Mouse (Mus musculus) urinary bladder, postnatal 36 days (tissue): ENCODE results near the gene Fam214a.

Source experiments
- DNase-seq, 2 experiments: peaks; one replicate each; pipeline ENCODE4 v3.0.0; 2022; ENCODE audit warnings: low spot score in 2 of 2, mixed read lengths in 1 of 2

Fam214a gene

GRCm38 (mm10) chr9:75025689-75026088, 73.0 kb downstream of the Fam214a start:
- DNase-seq = no peak

- no peak for DNase-seq
Measured at GRCm38 (mm10) chr9:75032408-75032807, 79.7 kb downstream of the Fam214a start.

- no peak for DNase-seq
Measured at GRCm38 (mm10) chr9:75033141-75033540, 80.5 kb downstream of the Fam214a start.

GRCm38 (mm10) chr9:75034691-75035090, 82.0 kb downstream of the Fam214a start:
- no peak for DNase-seq

- no peak for DNase-seq
Measured at GRCm38 (mm10) chr9:75035944-75036343, 83.3 kb downstream of the Fam214a start.

GRCm38 (mm10) chr9:75037451-75038356, 85.0 kb downstream of the Fam214a start, which contains the start of gene Arpp19:
Gene Arpp19, plus strand, starts transcription at chr9:75037614.
- DNase-seq = peak; percentile 65 to 84

- no peak for DNase-seq
Measured at GRCm38 (mm10) chr9:75038357-75038688, 85.6 kb downstream of the Fam214a start.

GRCm38 (mm10) chr9:75040566-75040965, 87.9 kb downstream of the Fam214a start:
- no peak for DNase-seq

GRCm38 (mm10) chr9:75041840-75042525, 89.3 kb downstream of the Fam214a start:
- no peak for DNase-seq

GRCm38 (mm10) chr9:75043191-75043590, 90.5 kb downstream of the Fam214a start:
- DNase-seq = no peak

- no peak for DNase-seq
Measured at GRCm38 (mm10) chr9:75047079-75047478, 94.4 kb downstream of the Fam214a start.

GRCm38 (mm10) chr9:75049100-75049499, 96.4 kb downstream of the Fam214a start:
- DNase-seq = no peak

GRCm38 (mm10) chr9:75050003-75050402, 97.3 kb downstream of the Fam214a start:
- peak; percentile 39 to 56 for DNase-seq

GRCm38 (mm10) chr9:75051841-75052240, 99.2 kb downstream of the Fam214a start:
- DNase-seq = no peak

- DNase-seq = no peak
Measured at GRCm38 (mm10) chr9:75055046-75055445, 102.4 kb downstream of the Fam214a start.

- DNase-seq = no peak
Measured at GRCm38 (mm10) chr9:75064678-75065331, 112.1 kb downstream of the Fam214a start.

GRCm38 (mm10) chr9:75070457-75071028, 117.9 kb downstream of the Fam214a start, which contains the start of gene Myo5a:
Gene Myo5a, plus strand, starts transcription at chr9:75071015.
- DNase-seq = no peak

- peak; percentile 73 to 79 for DNase-seq
Measured at GRCm38 (mm10) chr9:75071029-75071705, 118.5 kb downstream of the Fam214a start.

- peak in 1 of 2 experiments; percentile 31 for DNase-seq
Measured at GRCm38 (mm10) chr9:75071706-75072192, 119.1 kb downstream of the Fam214a start.

- DNase-seq = no peak
Measured at GRCm38 (mm10) chr9:75072361-75072760, 119.7 kb downstream of the Fam214a start.

- DNase-seq = no peak
Measured at GRCm38 (mm10) chr9:75077191-75077590, 124.5 kb downstream of the Fam214a start.
